Mouse (Mus musculus) B cell, adult 62 days (primary cell): ENCODE measurements around the gene En2. TPM values are rescaled to one million over a fixed set of nuclear protein-coding genes. Genes with fewer than 3 reads are reported as not detected.

ENCODE experiments used
- total RNA-seq: library from RNA; stranded (reverse); gene quantifications from 4 replicates; pipeline ENCODE4 v1.2.4, GENCODE M21; 2023

En2 gene
- total RNA-seq = not detected in 4 replicates

DNA sequence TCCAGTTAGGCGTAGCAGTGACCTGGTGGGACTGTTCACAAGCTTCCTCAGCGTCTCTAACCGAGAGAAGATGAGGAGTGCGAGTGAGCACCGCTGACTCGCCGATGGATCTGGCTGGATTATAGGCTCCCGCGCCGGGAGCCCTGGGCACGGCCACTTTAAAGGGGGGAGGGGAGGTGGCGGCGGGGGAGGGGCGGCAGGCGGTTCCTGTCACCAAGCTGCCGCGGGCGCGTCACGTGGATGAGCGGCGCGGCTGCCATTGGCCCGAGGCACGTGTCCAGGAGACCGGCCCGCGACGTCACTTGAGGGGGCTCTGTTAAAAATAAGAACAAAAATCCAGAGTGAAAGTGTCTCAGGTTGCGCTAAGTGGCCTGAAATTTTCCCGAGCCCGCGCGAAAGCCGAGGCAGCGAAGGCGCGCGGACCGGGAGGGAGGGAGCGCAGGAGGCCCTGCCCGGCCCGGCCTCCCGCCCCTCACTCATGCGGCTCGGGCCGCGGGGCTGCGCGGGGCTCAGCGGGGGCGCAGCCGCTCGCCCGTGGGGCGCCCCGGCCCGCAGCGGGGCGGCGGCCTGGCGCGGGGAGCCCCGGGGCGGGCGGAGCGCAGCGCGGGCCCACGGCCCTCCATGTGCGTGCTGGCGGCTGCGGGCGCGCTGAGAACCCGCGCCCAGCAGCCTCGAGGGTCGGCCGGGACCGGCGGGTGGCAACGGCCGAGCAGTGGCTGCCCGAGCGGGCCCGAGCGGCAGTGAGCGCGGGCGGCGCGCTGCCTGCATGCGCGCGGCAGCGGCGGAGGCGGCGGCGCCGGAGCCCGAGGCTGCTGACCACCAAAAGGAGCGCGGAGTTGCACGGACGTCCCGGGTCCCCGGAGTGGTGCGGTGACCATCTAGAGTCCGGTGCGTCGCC, at the start of gene En2:
Gene En2 (plus strand): TSS at position 337 of the 898 bp plus-strand sequence.

Other genes starting within 250 kb of the En2 start
- gene Insig1, start 94.3 kb upstream of the En2 start, total RNA-seq = 100 to 109 TPM (median 102 TPM) in 4 replicates
- gene Cnpy1, start 80.1 kb downstream of the En2 start, total RNA-seq = not detected in 4 replicates
- 166 to 176 TPM (median 172 TPM) in 4 replicates for gene Rbm33, start 151.4 kb downstream of the En2 start, total RNA-seq